Mouse (Mus musculus) lung, embryonic 14.5 days (tissue): Measurements from ENCODE around the gene Atxn1l. TPM values are rescaled to one million over a fixed set of nuclear protein-coding genes. Genes with fewer than 3 reads are reported as not detected.
A peak's percentile ranks its signal among the peaks of the same experiment; 100 is the strongest.

Experiments
- ATAC-seq: fragments of 200-750 bp; cut with Nextera tagmentation; 2 replicates; pipeline ENCODE4 v1.8.0; 2017; ENCODE audit warnings: mild to moderate bottlenecking, moderate TSS enrichment, moderate library complexity; ENCODE audit not compliant: insufficient read depth
- DNase-seq: peaks from one replicate; pipeline ENCODE4 v3.0.0-alpha.2; 2015
- H3K27ac ChIP-seq: fragments of 300-500 bp; sonication (generic); 2 replicates; pipeline ENCODE4 v1.5.1; 2014; ENCODE audit warnings: low read depth, mild to moderate bottlenecking, moderate library complexity
- H3K27me3 ChIP-seq: fragments of 300-500 bp; sonication (generic); 2 replicates; pipeline ENCODE4 v1.6.1; 2014; ENCODE audit warnings: low read length, control low read depth; ENCODE audit not compliant: insufficient read depth
- H3K36me3 ChIP-seq: fragments of 300-500 bp; sonication (generic); 2 replicates; pipeline ENCODE4 v1.6.1; 2014; ENCODE audit warnings: control low read depth; ENCODE audit not compliant: insufficient read depth
- H3K4me1 ChIP-seq: fragments of 300-500 bp; sonication (generic); 2 replicates; pipeline ENCODE4 v1.6.1; 2014; ENCODE audit warnings: antibody characterized with exemption, control low read depth; ENCODE audit not compliant: insufficient read depth
- H3K4me2 ChIP-seq: fragments of 300-500 bp; sonication (generic); 2 replicates; pipeline ENCODE4 v1.6.1; 2014; ENCODE audit warnings: mild to moderate bottlenecking
- H3K4me3 ChIP-seq: fragments of 300-500 bp; sonication (generic); 2 replicates; pipeline ENCODE4 v1.5.1; 2014; ENCODE audit warnings: low read depth, low read length
- H3K9ac ChIP-seq: fragments of 300-500 bp; sonication (generic); 2 replicates; pipeline ENCODE4 v1.6.1; 2014
- H3K9me3 ChIP-seq: fragments of 300-500 bp; sonication (generic); 2 replicates; pipeline ENCODE4 v1.6.1; 2016; ENCODE audit warnings: low read depth, low read length, control low read depth
- CTCF ChIP-seq: IDR thresholded peaks from 2 replicates; pipeline ENCODE4 v1.5.1; 2016; ENCODE audit warnings: antibody characterized with exemption, low read depth
- WGBS: fragments of 180-500 bp; shearing (Covaris S2); extraction: QIAGEN DNeasy Blood & Tissue Kit; methylation state at CpG from one replicate; pipeline ENCODE4 v1.1.7; 2014; 5-methylcytosine and 5-hydroxymethylcytosine counted together
- polyA plus RNA-seq: library from polyadenylated mRNA; unstranded; fragments of >200 nt; fragmentation: Nextera tagmentation; extraction: Ambion mirVana; gene quantifications from 2 replicates; pipeline ENCODE4 v1.2.1, GENCODE M21; 2014

Atxn1l gene
- polyA plus RNA-seq, 1 experiment from 2014 or later: 8.4 TPM

DNA sequence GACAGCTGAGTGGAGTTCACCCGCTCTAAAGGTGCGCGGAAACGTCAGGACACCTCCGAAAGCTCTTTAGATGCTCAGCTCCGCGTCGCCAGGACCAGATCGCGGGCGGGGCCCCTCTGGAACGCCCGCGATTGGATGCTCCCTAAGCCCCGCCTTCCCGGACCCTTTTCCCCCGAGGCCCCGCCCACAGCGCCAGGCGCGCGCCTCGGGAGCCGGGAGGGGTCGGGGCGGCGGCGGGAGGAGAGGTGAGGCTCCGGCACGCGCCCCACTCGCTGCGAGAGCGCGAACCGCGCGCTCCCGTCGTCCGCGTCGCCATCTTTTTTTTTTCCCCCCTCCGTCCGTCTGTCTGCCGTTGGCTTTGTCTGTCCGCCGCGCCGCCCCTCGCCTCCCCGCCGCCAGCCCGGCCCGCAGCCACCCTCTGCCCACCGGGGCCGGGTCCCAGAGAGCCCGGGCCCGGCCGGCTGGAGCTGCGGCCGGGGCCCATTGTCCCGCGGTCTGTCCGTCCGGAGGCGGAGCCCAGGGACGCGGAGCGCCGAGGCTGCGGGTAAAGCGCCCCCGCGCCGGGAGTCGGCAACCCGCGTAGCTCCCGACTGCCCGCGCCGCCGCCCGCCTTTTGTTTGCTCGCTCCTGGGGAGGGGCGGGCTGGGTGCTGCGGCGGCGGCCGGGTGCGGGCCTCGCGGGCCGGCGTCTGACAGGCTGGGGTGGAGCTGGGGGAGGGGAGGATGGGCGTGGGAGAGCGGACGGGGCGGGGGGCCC, 32.0 kb downstream of the Atxn1l start, which contains the start of gene Zfp821:
Gene Zfp821, plus strand, starts transcription at position 227 of the 756 bp plus-strand sequence.
- Histone ChIP-seq H3K4me3 (peak within 1 kb of the TSS; percentile 96), H3K9me3 (no peaks in the 10 kb centered on the region), H3K27ac (peak within 1 kb of the TSS; percentile 96), H3K4me1 (peaks cover 4% of the 10 kb centered on the region; the same call in 1 of the 2 replicates), H3K27me3 (0 out of 2 replicates have a peak, but pooled peaks cover 2% of the 10 kb centered on the region), H3K36me3 (peaks cover 27% of the 10 kb centered on the region), H3K9ac (peak within 1 kb of the TSS; percentile 99), H3K4me2 (peak within 1 kb of the TSS; percentile 88)
- WGBS: under 1% methylated on average over 95 of the region's 100 CpGs
- peak; percentile 85 for ATAC-seq
- TF ChIP-seq CTCF: no peak
- peak; percentile 98 for DNase-seq

- Histone ChIP-seq H3K4me1 (peaks cover 4% of the 10 kb centered on the region; the same call in 1 of the 2 replicates), H3K4me2 (peak overlapping the region; percentile 88), H3K9ac (peak overlapping the region; percentile 50), H3K36me3 (peaks cover 21% of the 10 kb centered on the region), H3K27me3 (0 out of 2 replicates have a peak, but pooled peaks cover 5% of the 10 kb centered on the region), H3K27ac (peak overlapping the region; percentile 66; the same call in 1 of the 2 replicates), H3K9me3 (no peaks in the 10 kb centered on the region), H3K4me3 (peak overlapping the region; percentile 96)
- ATAC-seq: no peak; the same call in 1 of the 2 replicates
- no peak for TF ChIP-seq CTCF
- 7% methylated on average over 24 of the region's 24 CpGs for WGBS
- peak; percentile 26 for DNase-seq
Observed at GRCm38 (mm10) chr8:109704565-109705319, 32.8 kb downstream of the Atxn1l start.

DNA sequence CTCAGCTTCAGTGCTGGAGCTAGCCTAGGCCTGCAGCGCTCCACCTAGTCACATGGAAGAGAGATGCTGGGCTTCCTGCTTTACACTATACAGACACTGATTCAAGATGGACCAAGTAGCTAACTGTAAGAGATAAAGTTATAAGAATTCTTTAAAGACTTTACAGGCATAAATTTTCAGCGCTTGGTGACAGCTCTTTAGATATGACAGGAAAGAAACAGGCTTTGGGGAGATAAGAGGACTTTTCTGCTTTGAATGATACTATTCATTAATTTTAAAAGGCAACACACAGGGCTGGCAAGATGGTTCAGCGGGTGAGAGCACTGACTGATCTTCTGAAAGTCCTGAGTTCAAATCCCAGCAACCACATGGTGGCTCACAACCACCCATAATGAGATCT, 39.1 kb downstream of the Atxn1l start:
- TF ChIP-seq CTCF: no peak
- H3K27me3 ChIP-seq: peaks cover 8% of the 10 kb centered on the region; the same call in 1 of the 2 replicates
- ATAC-seq (no peak), DNase-seq (no peak)
- 73% methylated on average over 3 of the region's 3 CpGs for WGBS
- H3K4me1 ChIP-seq: no peaks in the 10 kb centered on the region
- no peak overlapping the region for H3K4me2 ChIP-seq
- H3K9me3 ChIP-seq: no peaks in the 10 kb centered on the region
- no peak overlapping the region for H3K27ac ChIP-seq
- H3K9ac ChIP-seq: no peak overlapping the region
- H3K4me3 ChIP-seq: no peak overlapping the region
- H3K36me3 ChIP-seq: no peaks in the 10 kb centered on the region

- H3K27ac ChIP-seq: no peak overlapping the region
- ATAC-seq (no peak), DNase-seq (no peak)
- no peaks in the 10 kb centered on the region for H3K4me1 ChIP-seq
- H3K4me3 ChIP-seq: no peak overlapping the region
- H3K36me3 ChIP-seq: no peaks in the 10 kb centered on the region
- H3K9me3 ChIP-seq: no peaks in the 10 kb centered on the region
- no peak overlapping the region for H3K9ac ChIP-seq
- TF ChIP-seq CTCF: no peak
- no peak overlapping the region for H3K4me2 ChIP-seq
- 75% methylated on average over 1 of the region's 1 CpGs for WGBS
- peaks cover 8% of the 10 kb centered on the region; the same call in 1 of the 2 replicates for H3K27me3 ChIP-seq
Observed at GRCm38 (mm10) chr8:109697754-109698153, 39.8 kb downstream of the Atxn1l start.

- no peak for TF ChIP-seq CTCF
- H3K9ac ChIP-seq: no peak overlapping the region; the same call in 1 of the 2 replicates
- H3K9me3 ChIP-seq: no peaks in the 10 kb centered on the region
- peak overlapping the region; percentile 60 for H3K4me2 ChIP-seq
- no peak overlapping the region for H3K27ac ChIP-seq
- ATAC-seq (no peak), DNase-seq (peak; percentile 1)
- 0 out of 2 replicates have a peak, but pooled peaks cover 4% of the 10 kb centered on the region for H3K4me1 ChIP-seq
- no peaks in the 10 kb centered on the region for H3K27me3 ChIP-seq
- WGBS: 52% methylated on average over 6 of the region's 6 CpGs
- no peak overlapping the region for H3K4me3 ChIP-seq
- no peaks in the 10 kb centered on the region for H3K36me3 ChIP-seq
Observed at GRCm38 (mm10) chr8:109694154-109694553, 43.4 kb downstream of the Atxn1l start.

DNA sequence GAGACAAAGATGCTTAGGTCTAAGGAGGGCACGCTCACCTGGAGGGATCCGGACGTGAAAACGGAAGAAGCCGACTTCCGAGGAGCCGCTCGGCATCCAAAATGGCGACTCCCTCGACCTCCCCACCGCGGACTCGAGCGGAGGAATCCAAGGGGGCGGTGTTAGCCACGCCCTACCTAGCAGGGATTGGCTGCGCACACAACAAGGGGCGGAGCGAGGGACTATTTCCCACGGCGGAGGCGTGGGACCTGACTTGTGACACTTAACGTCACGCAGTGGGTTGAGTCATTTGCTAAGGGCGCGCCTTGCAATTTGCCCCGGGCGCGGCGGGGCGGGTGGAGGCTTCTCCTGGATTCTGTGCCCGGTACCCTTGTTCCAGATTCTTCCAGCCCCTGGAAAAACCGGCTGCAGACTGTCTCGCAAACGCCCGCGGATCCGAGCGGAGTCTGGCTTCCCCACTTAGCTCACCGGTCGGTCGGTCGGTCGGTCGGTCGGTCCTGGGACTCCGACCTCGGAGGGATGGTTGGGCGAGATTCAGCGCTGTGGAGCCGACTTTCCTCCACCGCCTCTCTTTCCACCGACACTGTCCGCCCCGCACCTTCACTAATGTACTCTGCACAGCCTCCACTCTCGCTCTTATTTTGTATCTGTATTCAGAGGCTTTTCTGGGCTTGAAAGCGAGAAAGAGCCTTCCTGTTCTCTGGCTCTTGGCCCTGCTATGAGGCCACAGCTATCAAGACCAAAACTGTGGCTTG, 44.2 kb downstream of the Atxn1l start, which contains the start of gene Ist1:
Gene Ist1, minus strand, starts transcription at position 115 of the 755 bp plus-strand sequence.
- Histone ChIP-seq H3K4me3 (peak within 1 kb of the TSS; percentile 100), H3K4me1 (0 out of 2 replicates have a peak, but pooled peaks cover 4% of the 10 kb centered on the region), H3K9me3 (no peaks in the 10 kb centered on the region), H3K4me2 (peak within 1 kb of the TSS; percentile 60), H3K27ac (peak within 1 kb of the TSS; percentile 71), H3K27me3 (no peaks in the 10 kb centered on the region), H3K9ac (peak within 1 kb of the TSS; percentile 96), H3K36me3 (no peaks in the 10 kb centered on the region)
- peak; percentile 98 for ATAC-seq
- peak; percentile 100 for DNase-seq
- WGBS: under 1% methylated on average over 57 of the region's 57 CpGs
- TF ChIP-seq CTCF: no peak
